Mouse (Mus musculus): ENCODE data around the gene Crlf1.

- TF ChIP-seq HCFC1 (IDR thresholded peaks at IDR 0.05; ENCODE audit: low read depth, low read length) (no peak), SIN3A (IDR thresholded peaks at IDR 0.05; ENCODE audit: low read length) (no peak; the same call in 1 of the 2 replicates), MEF2A (IDR thresholded peaks at IDR 0.05; ENCODE audit: extremely low read depth, insufficient replicate concordance, low read depth, low read length, poor library complexity, severe bottlenecking) (no peak), USF1 (IDR thresholded peaks at IDR 0.05; ENCODE audit: low read depth, low read length) (no peak), POLR2AphosphoS5 (IDR thresholded peaks at IDR 0.05; ENCODE audit: borderline replicate concordance, low read depth, low read length) (peak; percentile 51; the same call in 1 of the 2 replicates), POLR2AphosphoS2 (IDR thresholded peaks at IDR 0.05; ENCODE audit: low read length) (peak; percentile 95), NRF1 (IDR thresholded peaks at IDR 0.05; ENCODE audit: insufficient read depth, low read depth, low read length, poor library complexity, severe bottlenecking) (no peak), EP300 (IDR thresholded peaks at IDR 0.05; ENCODE audit: low read depth in 1 of 2, low read length in 2 of 2) (no peak), CTCF (IDR thresholded peaks at IDR 0.05 in 2 of 3, conservative IDR thresholded peaks at IDR 0.05 in 1 of 3; ENCODE audit: control insufficient read depth in 1 of 3, insufficient read depth in 1 of 3, low read depth in 2 of 3, low read length in 3 of 3, poor library complexity in 1 of 3, severe bottlenecking in 1 of 3) (no peak), POLR2A (IDR thresholded peaks at IDR 0.05; ENCODE audit: control insufficient read depth in 1 of 2, insufficient read depth in 1 of 2, low read depth in 1 of 2, low read length in 2 of 2, poor library complexity in 1 of 2) (no peak; a peak in 1 of 4 replicates), BHLHE40 (IDR thresholded peaks at IDR 0.05; ENCODE audit: borderline replicate concordance, low read depth, low read length) (no peak), GABPA (IDR thresholded peaks at IDR 0.05; ENCODE audit: low read depth, low read length) (no peak)
Measured at GRCm38 (mm10) chr8:70507027-70507393, 14.1 kb downstream of the Crlf1 start.

Data from MEL (cell line).